Mouse (Mus musculus) thymus, postnatal 36 days (tissue): Measurements from ENCODE around the gene 4930539E08Rik.

Experiments
- DNase-seq, 2 experiments: peaks; one replicate each; pipeline ENCODE4 v3.0.0; 2022; ENCODE audit warnings: mixed read lengths in 2 of 2

The 4930539E08Rik gene

GRCm38 (mm10) chr17:28894050-28894767 lies 20.9 kb downstream of the 4930539E08Rik start:
- DNase-seq: no peak

GRCm38 (mm10) chr17:28886266-28886665 lies 28.9 kb downstream of the 4930539E08Rik start:
- DNase-seq: no peak

DNA sequence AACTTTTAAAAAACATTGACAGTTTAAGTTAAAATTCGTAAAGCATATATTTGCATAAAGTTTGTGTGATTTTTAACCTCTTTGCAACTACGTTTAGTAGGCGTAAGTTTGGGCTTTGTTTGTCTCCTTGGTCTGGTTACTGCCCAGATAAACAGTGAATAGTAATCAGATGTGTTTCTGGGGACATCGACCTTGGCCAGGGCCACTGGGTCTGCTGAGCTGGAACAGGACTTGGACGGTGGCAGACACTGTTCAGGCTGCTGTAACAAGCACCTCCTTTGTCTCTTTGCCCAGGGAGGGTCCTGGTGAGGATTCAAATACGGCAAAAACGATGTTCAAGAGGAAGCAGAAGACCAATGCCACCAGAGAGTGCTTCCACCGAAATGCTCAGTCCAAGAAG lies 29.9 kb downstream of the 4930539E08Rik start:
- no peak for DNase-seq

GRCm38 (mm10) chr17:28883941-28884516 lies 31.1 kb downstream of the 4930539E08Rik start:
- DNase-seq: no peak

GRCm38 (mm10) chr17:28882810-28883209 lies 32.3 kb downstream of the 4930539E08Rik start:
- no peak for DNase-seq

- DNase-seq: peak; percentile 73 to 78
These were observed 32.8 kb downstream of the 4930539E08Rik start for GRCm38 (mm10) chr17:28882316-28882715.

GRCm38 (mm10) chr17:28879931-28880391 lies 35.2 kb downstream of the 4930539E08Rik start:
- peak; percentile 73 to 77 for DNase-seq

DNA sequence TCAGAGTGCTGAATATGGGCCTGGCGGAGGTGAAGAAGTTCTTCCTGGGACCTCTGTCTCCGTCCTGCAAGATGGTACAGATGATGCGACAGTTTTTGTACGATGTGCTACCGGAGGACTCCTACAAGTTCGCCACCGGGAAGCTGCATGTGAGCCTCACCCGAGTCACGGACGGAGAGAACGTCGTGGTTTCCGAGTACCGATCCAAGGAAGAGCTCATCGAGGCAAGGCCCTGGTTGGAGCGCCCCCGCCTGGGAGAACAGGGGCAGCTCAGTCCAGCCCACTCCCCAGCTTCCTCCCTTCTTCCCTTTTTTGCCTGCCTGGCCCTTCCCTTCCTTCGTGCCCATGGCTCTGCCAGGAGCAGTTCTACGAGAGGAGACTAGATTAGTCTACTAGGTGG lies 38.3 kb downstream of the 4930539E08Rik start:
- DNase-seq: peak; percentile 37 to 38

DNA sequence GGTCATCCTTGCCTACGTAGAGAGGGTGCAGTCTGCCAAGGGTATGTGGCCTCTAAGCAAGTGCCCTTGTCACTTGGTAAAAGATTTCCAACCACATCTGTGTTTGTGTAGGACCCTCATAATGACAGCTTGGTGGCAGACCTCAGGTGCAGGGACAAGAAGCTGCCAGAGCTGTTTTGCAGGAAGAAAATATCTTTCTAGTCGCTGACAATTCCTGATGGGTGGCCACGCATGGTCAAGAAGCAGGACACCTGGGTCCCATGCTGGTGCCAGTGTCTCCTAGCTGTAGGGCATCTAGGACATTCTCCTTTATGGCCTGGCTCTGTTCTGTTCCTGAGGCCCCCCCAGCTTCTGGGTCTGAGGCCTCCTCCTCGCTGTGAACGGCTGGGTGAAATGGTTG lies 38.8 kb downstream of the 4930539E08Rik start:
- no peak for DNase-seq

DNA sequence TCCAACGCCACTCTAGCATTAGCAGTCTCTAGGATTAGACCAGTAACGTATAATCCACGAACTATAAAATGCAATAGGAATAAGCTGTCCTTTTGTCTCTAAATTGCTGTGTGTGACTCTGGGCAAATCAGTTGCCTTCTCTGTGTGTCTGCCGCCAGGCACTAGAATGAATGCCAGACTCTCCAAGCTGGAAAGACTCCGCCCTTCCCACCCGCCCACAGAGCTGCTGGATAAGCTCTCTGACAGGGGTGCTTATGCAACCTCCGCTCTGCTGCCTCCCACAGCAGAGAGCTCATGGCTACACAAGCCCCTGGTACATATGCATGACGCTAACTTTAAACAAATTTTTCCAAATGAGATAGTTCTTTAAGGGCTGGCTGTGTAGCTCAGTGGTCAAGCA lies 39.8 kb downstream of the 4930539E08Rik start:
- DNase-seq: no peak

- no peak for DNase-seq
These were observed 40.3 kb downstream of the 4930539E08Rik start for GRCm38 (mm10) chr17:28874825-28875224.

- no peak for DNase-seq
These were observed 40.9 kb downstream of the 4930539E08Rik start for GRCm38 (mm10) chr17:28874216-28874615.

DNA sequence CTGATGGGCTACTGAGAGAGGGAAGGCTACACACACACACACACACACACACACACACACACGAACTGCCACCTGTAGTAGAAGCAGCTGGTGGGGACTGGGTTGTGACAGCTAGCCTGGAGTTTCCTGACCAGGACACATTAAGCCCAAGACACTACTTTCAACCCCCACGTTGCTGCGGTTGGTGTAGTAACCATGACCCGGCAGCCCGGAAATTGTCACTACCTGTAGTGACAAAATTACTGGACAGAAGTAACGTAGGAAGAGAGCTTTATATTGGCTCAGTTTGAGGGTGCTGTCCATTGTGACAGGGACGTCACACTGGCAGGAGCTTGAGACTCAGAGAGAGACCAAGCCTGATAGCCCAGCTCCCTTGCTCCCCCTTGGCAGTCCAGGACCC lies 42.8 kb downstream of the 4930539E08Rik start:
- DNase-seq: no peak

GRCm38 (mm10) chr17:28871831-28872230 lies 43.3 kb downstream of the 4930539E08Rik start:
- no peak for DNase-seq

DNA sequence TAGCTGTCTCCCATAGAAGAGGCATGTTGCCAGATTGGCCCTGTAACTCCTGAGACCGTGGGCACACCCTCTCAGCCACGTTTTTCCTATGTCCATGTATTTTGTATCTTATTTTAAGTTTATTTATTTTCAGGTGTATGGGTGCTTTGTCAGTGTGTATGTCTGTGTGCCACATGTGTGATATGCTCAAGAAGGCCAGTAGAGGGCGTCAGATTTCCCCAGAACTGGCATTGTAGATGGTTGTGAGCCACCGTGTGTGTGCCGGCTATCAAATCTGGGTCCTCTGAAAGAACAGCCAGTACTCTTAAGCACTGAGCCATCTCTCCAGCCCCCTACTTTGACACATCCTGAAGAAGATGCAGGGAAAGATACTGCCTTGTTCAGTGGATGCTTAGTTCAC lies 44.7 kb downstream of the 4930539E08Rik start:
- no peak for DNase-seq

DNA sequence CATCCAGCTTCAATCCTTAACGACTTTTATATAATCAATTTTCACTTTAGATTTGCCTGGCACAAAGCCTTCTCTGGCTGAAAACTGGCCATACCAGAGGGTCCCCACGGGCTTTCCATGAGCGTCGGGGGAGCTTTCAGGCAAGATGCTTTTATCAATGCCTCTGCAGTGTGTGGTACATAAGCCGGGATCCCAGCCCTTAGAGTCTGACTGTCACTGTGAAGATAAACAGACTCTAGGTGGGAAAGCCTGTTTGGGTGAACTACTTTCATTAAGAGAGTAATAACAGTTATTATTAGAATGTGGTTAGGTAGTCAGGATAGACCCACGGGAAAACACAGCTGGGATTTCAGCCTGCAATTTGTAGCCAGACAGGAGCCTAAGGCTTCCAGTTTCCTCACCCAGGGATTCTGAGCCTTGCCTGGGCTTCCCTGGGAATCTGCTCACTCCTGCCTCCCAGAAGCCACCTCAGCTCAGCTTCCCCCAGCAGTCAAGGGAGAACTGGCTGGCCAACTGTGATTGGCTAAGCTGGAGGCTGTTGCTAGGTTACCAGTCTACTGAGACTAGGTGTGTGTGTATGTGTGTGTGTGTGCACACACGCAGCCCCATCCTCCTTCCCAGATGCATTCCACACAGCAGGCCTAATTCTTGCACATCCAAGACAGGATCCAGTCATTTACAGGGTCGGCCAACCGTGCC lies 45.6 kb downstream of the 4930539E08Rik start:
- DNase-seq: no peak

GRCm38 (mm10) chr17:28867381-28867780 lies 47.7 kb downstream of the 4930539E08Rik start:
- DNase-seq: no peak

DNA sequence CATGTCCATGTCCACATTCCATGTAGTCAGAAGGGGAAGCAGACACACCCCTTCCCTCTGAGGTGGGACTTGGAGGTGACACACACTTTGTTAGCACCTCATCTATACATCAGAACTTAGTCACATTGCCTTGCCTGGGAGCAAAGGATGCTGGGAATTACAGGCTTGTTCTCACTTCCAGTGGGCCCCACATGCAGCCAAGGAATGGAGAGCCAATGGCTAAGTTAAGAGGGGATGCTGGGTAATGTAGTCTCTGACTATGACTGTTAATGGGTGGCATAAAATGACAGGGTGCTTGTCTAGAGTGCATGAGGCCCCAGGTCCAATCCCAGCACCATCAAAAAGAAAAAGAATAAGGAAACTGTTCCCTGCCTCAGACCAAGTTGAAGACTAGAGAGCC lies 48.2 kb downstream of the 4930539E08Rik start:
- no peak for DNase-seq

GRCm38 (mm10) chr17:28864464-28864863 lies 50.7 kb downstream of the 4930539E08Rik start:
- no peak for DNase-seq

DNA sequence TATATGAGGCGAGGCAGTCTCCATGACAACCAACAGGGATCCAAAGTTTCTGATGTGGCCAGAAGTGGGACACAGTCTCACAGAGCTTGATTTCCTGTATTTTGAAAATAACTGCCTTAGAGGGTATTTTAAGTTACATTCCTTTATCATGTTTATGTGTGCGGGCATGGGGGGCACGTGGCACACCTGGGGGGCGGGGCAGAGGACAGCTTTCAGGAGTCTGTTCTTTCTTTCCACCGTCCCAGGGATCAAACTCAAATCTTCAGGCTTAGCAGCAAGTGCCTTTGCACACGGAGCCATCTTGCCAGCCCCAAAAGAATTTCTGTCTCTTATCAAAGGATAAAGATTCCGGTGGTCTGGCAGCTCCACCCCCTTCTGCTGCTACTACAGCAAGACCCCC lies 51.2 kb downstream of the 4930539E08Rik start:
- peak; percentile 34 to 60 for DNase-seq

DNA sequence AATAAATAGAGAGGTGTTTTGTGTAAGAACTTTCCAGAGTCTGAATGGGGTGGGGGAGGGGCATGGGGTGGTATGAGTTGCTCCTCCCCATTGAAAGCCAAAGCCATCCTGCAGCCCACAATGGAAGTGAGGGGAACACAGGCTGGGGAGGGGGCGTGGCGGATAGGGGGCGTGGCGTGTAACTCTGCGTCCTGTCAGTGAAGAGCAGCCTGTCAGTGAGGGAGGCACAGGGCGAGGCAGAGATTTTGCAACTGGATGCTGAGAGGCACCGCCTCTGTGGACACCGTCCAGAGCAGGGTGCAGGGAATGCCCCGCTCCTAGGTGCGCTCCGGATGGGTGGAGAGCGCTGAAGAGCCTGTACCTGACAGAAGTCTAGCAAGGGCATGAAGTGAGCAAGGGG lies 56.9 kb downstream of the 4930539E08Rik start, which contains the start of gene Pnpla1:
Gene Pnpla1 (plus strand): TSS at position 207 of the 400 bp plus-strand sequence.
- peak in 1 of 2 experiments; percentile 48 for DNase-seq

DNA sequence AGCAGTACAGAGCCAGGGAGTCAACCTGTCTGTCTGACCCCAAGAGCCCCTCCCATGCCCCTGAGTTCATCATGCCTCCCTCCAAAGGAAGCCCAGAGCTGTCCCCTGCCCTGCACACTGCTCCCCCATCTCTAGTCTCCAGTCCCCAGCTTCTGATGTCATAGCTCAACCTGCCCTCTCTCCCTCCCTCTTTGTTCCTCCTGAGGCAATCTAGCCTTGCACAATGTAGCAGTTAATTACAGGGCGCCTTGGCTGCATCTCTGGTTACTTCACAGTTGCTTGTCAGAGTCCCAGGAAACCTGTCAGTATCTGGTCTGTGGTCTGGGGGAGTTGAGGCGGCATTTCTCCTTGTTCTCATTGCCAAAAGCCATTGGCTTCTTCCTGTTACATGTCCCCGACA lies 59.1 kb downstream of the 4930539E08Rik start:
- DNase-seq: no peak

GRCm38 (mm10) chr17:28855166-28855885 lies 59.8 kb downstream of the 4930539E08Rik start:
- peak; percentile 37 to 52 for DNase-seq
